Comparison of ENCODE assay signal across 9 mouse cellular contexts in genomic region chr2:5403850-5404249, GRCm38 (mm10).
DNase-seq lines count a peak whose midpoint lies in the region; ATAC-seq and TF ChIP-seq lines count a peak whose summit lies in the region.
"Had no signal": no experiment of that assay in that cellular context is flagged by ENCODE, and none has a peak within 500 bp of the region (broad histone marks: within the 10 kb centered on the region; RNA-seq: fewer than 3 reads in every experiment).

No protein-coding gene starts in this region.

- ATAC-seq in megakaryocyte, adult 5-6 weeks (ENCODE audit: poor library complexity, severe bottlenecking), result no peak

- no peaks in the 10 kb centered on the region for H3K4me1 ChIP-seq in lung, adult 2 months (ENCODE audit: control insufficient read depth, insufficient read depth, low read length)
- H3K4me1 ChIP-seq: neural tube, embryonic 13.5 days had no signal

- TF ChIP-seq POLR2A in lung, adult 2 months (IDR thresholded peaks at IDR 0.05; ENCODE audit: borderline replicate concordance, extremely low read depth, low read depth, low read length), result no peak

- peak; percentile 26 to 28 for DNase-seq in cerebellum, adult 18-20 months
- DNase-seq in cerebellum, adult 8-10 months, result no peak
- DNase-seq in lung, adult 2 months, result no peak
- DNase-seq in lung, postnatal 4 days, result no peak
- peak; percentile 58 for DNase-seq in embryo, embryonic 11 days
- DNase-seq in skeletal muscle tissue, adult 2 months (ENCODE audit: low read depth, low spot score), result peak; percentile 6
- DNase-seq in gastrocnemius, adult 18-20 months (ENCODE audit: low spot score), result no peak

- peak; percentile 33; the same call in 1 of the 2 replicates for TF ChIP-seq CTCF in lung, adult 2 months (IDR thresholded peaks at IDR 0.05; ENCODE audit: insufficient read depth, low read length)

- H3K4me3 ChIP-seq in lung, adult 2 months (replicated peaks; ENCODE audit: extremely low read depth, low read depth, low read length), result no peak overlapping the region
- H3K4me3 ChIP-seq: neural tube, embryonic 13.5 days had no signal

- 58% methylated on average over 3 of the region's 3 CpGs for WGBS in lung, adult 2 months

Comparison
In these comparisons a context has a peak if more than half of its experiments do, and no peak if none do; other contexts are left out.
1. DNase-seq: peak in cerebellum, adult 18-20 months (2 of 2), embryo, embryonic 11 days (single experiment) and skeletal muscle tissue, adult 2 months (single experiment); none in cerebellum, adult 8-10 months (single experiment), lung, adult 2 months (single experiment), lung, postnatal 4 days (0 of 2) and gastrocnemius, adult 18-20 months (single experiment).